In genomic region chr5:38038274-38038673, GRCm38 (mm10) we compare ENCODE assay signal across 7 mouse cellular contexts. TPM values are rescaled to one million over a fixed set of nuclear protein-coding genes. Genes with fewer than 3 reads are reported as not detected.
DNase-seq lines count a peak whose midpoint lies in the region; ATAC-seq and TF ChIP-seq lines count a peak whose summit lies in the region.

No protein-coding gene starts in this region.

- no peaks in the 10 kb centered on the region for H3K36me3 ChIP-seq in thymus, adult 2 months (ENCODE audit: control insufficient read depth, insufficient read depth, low read length)
- H3K36me3 ChIP-seq in hindbrain, embryonic 10.5 days = peaks cover 2% of the 10 kb centered on the region; the same call in 1 of the 2 replicates
- H3K36me3 ChIP-seq in liver, embryonic 11.5 days (ENCODE audit: control insufficient read depth, insufficient read depth, low read length) = 0 out of 2 replicates have a peak, but pooled peaks cover 2% of the 10 kb centered on the region

- ATAC-seq in liver, embryonic 11.5 days (replicated peaks; ENCODE audit: low FRiP score) = peak; percentile 27; the same call in 1 of the 2 replicates
- no peak for ATAC-seq in inflammation-experienced regulatory T-cells, adult 6 months

- DNase-seq in thymus, adult 2 months = peak; percentile 5
- no peak for DNase-seq in thymus, postnatal 0 days (ENCODE audit: low spot score)
- peak; percentile 27 to 29 for DNase-seq in cerebellum, postnatal 10 days
- peak; percentile 17 for DNase-seq in hindbrain, embryonic 10.5 days (ENCODE audit: low spot score)
- no peak for DNase-seq in liver, embryonic 11.5 days (ENCODE audit: low spot score)
- peak; percentile 15 for DNase-seq in retina, embryonic 14.5 days (ENCODE audit: low spot score)

- no peaks in the 10 kb centered on the region for H3K9me3 ChIP-seq in hindbrain, embryonic 10.5 days
- no peaks in the 10 kb centered on the region for H3K9me3 ChIP-seq in liver, embryonic 11.5 days (ENCODE audit: control insufficient read depth, low read length)

- WGBS in thymus, adult 2 months = 25% methylated on average over 9 of the region's 9 CpGs
- WGBS in hindbrain, embryonic 10.5 days = 22% methylated on average over 9 of the region's 9 CpGs
- 24% methylated on average over 9 of the region's 9 CpGs for WGBS in liver, embryonic 11.5 days

- no peak overlapping the region for H3K4me3 ChIP-seq in thymus, adult 2 months (ENCODE audit: control insufficient read depth, insufficient read depth, low read length)
- H3K4me3 ChIP-seq in hindbrain, embryonic 10.5 days = peak overlapping the region; percentile 93
- H3K4me3 ChIP-seq in liver, embryonic 11.5 days (ENCODE audit: low read depth, low read length) = peak overlapping the region; percentile 72

- no peak for TF ChIP-seq POLR2A in thymus, adult 2 months (IDR thresholded peaks at IDR 0.05; ENCODE audit: control insufficient read depth, extremely low read depth, insufficient read depth, low read length, poor library complexity)

- no peak overlapping the region for H3K27ac ChIP-seq in thymus, adult 2 months (ENCODE audit: control insufficient read depth, insufficient read depth, low read length)
- peak overlapping the region; percentile 92 for H3K27ac ChIP-seq in hindbrain, embryonic 10.5 days
- H3K27ac ChIP-seq in liver, embryonic 11.5 days (ENCODE audit: low read depth, low read length) = no peak overlapping the region

- no peak for TF ChIP-seq CTCF in thymus, adult 2 months (IDR thresholded peaks at IDR 0.05; ENCODE audit: borderline replicate concordance, control insufficient read depth, extremely low read depth, insufficient read depth, low read length, poor library complexity)

- peaks cover 5% of the 10 kb centered on the region for H3K4me1 ChIP-seq in thymus, adult 2 months (replicated peaks; ENCODE audit: control insufficient read depth, insufficient read depth, low read length)
- H3K4me1 ChIP-seq in hindbrain, embryonic 10.5 days (replicated peaks) = peaks cover 27% of the 10 kb centered on the region
- peaks cover 6% of the 10 kb centered on the region for H3K4me1 ChIP-seq in liver, embryonic 11.5 days (replicated peaks; ENCODE audit: control insufficient read depth, insufficient read depth, low read length)

- H3K4me2 ChIP-seq in liver, embryonic 11.5 days = peak overlapping the region; percentile 87

- no peaks in the 10 kb centered on the region for H3K27me3 ChIP-seq in thymus, adult 2 months (ENCODE audit: control insufficient read depth, insufficient read depth, low read length)
- H3K27me3 ChIP-seq in hindbrain, embryonic 10.5 days (ENCODE audit: insufficient read depth, poor library complexity, severe bottlenecking) = 0 out of 2 replicates have a peak, but pooled peaks cover 3% of the 10 kb centered on the region
- H3K27me3 ChIP-seq in liver, embryonic 11.5 days (replicated peaks; ENCODE audit: control insufficient read depth, insufficient read depth, low read length) = peaks cover 5% of the 10 kb centered on the region

- H3K9ac ChIP-seq in liver, embryonic 11.5 days (ENCODE audit: low read depth, low read length) = peak overlapping the region; percentile 79

RNA-seq across cellular contexts. Expression of gene Stx18, which starts 0.3 kb away (rescaled TPM):
- polyA plus RNA-seq in thymus, adult 2 months (2012; rRNA removed) = 14.1 and 21.2 TPM in 2 replicates
- 34.7 and 40.0 TPM in 2 replicates for polyA plus RNA-seq in thymus, postnatal 0 days (2015; fragmentation: Nextera tagmentation; extraction: Ambion mirVana)
- 52.0 and 52.7 TPM in 2 replicates for polyA plus RNA-seq in hindbrain, embryonic 10.5 days (2016; fragmentation: Nextera tagmentation; extraction: Ambion mirVana)
- polyA plus RNA-seq in liver, embryonic 11.5 days (2014; fragmentation: Nextera tagmentation; extraction: Ambion mirVana) = 29.5 and 30.1 TPM in 2 replicates
- 10 to 100 TPM; 22.4 to 29.8 (median 25.4) TPM for polyA plus RNA-seq in inflammation-experienced regulatory T-cells, adult 6 months (2017; shearing (Covaris generic))

Comparison
In these comparisons a context has a peak if more than half of its experiments do, and no peak if none do; other contexts are left out.
1. DNase-seq: peak in thymus, adult 2 months (single experiment), cerebellum, postnatal 10 days (2 of 2), hindbrain, embryonic 10.5 days (single experiment) and retina, embryonic 14.5 days (single experiment); none in thymus, postnatal 0 days (single experiment) and liver, embryonic 11.5 days (single experiment).